Mouse (Mus musculus) limb, embryonic 11.5 days (tissue): ENCODE data around the gene Trim10. TPM values are rescaled to one million over a fixed set of nuclear protein-coding genes. Genes with fewer than 3 reads are reported as not detected.

Source experiments
- ATAC-seq: fragments of 200-750 bp; cut with Nextera tagmentation; 2 replicates; pipeline ENCODE4 v1.8.0; 2017; ENCODE audit warnings: low read depth; ENCODE audit not compliant: insufficient number of reproducible peaks, low FRiP score, low TSS enrichment
- DNase-seq: peaks from one replicate; pipeline ENCODE4 v3.0.0-alpha.2; 2015; ENCODE audit warnings: low spot score
- H3K27ac ChIP-seq: fragments of 300-500 bp; sonication (generic); replicated peaks from 2 replicates; pipeline ENCODE4 v1.5.1; 2014; ENCODE audit warnings: low read depth, mild to moderate bottlenecking, low read length
- H3K27me3 ChIP-seq: fragments of 300-500 bp; sonication (generic); 2 replicates; pipeline ENCODE4 v1.6.1; 2014; ENCODE audit warnings: mild to moderate bottlenecking, low read length, mixed read lengths; ENCODE audit not compliant: control insufficient read depth, insufficient read depth
- H3K36me3 ChIP-seq: fragments of 300-500 bp; sonication (generic); 2 replicates; pipeline ENCODE4 v1.6.1; 2014; ENCODE audit warnings: mild to moderate bottlenecking, low read length, moderate library complexity, mixed read lengths; ENCODE audit not compliant: control insufficient read depth, insufficient read depth
- H3K4me1 ChIP-seq: fragments of 300-500 bp; sonication (generic); 2 replicates; pipeline ENCODE4 v1.6.1; 2014; ENCODE audit warnings: low read length, mixed read lengths; ENCODE audit not compliant: control insufficient read depth, insufficient read depth
- H3K4me2 ChIP-seq: fragments of 300-500 bp; sonication (generic); 2 replicates; pipeline ENCODE4 v1.6.1; 2014; ENCODE audit warnings: low read depth, mild to moderate bottlenecking, moderate library complexity; ENCODE audit not compliant: severe bottlenecking
- H3K4me3 ChIP-seq: fragments of 300-500 bp; sonication (generic); 2 replicates; pipeline ENCODE4 v1.5.1; 2014; ENCODE audit warnings: low read depth, low read length
- H3K9ac ChIP-seq: fragments of 300-500 bp; sonication (generic); 2 replicates; pipeline ENCODE4 v1.6.1; 2014; ENCODE audit warnings: mild to moderate bottlenecking, low read length
- H3K9me3 ChIP-seq: fragments of 300-500 bp; sonication (generic); 2 replicates; pipeline ENCODE4 v1.6.1; 2016; ENCODE audit warnings: low read length; ENCODE audit not compliant: control insufficient read depth
- WGBS: fragments of 180-500 bp; shearing (Covaris S2); extraction: QIAGEN DNeasy Blood & Tissue Kit; methylation state at CpG from one replicate; pipeline ENCODE4 v1.1.7; 2014; 5-methylcytosine and 5-hydroxymethylcytosine counted together
- polyA plus RNA-seq: library from polyadenylated mRNA; unstranded; fragments of >200 nt; fragmentation: Nextera tagmentation; extraction: Ambion mirVana; gene quantifications from 2 replicates; pipeline ENCODE4 v1.2.1, GENCODE M21; 2014

Gene Trim10
- polyA plus RNA-seq, 1 experiment from 2014 or later = 6.0 TPM

DNA sequence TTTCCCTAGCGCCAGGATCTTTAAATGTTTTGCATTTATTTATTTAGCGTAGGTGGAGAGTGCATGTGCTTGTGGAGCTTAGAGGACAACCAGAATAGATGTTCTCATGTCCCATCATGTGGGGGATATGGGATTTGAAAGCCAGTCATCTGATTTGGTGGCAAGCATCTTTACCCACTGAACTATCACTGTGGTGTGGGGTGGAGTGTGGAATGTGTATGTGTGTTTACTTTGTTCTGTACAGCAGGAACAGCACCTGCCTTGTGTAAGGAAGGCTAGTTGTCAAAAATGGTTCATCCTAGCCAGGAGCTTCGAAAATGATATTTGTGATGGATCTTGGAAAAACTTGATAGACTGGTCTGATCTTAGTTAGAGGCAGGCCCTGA is 33.0 kb upstream of the Trim10 start:
- DNase-seq = no peak
- Histone ChIP-seq H3K36me3 (no peaks in the 10 kb centered on the region), H3K9me3 (no peaks in the 10 kb centered on the region), H3K27ac (peak overlapping the region; percentile 58; the same call in 1 of the 2 replicates), H3K9ac (no peak overlapping the region; the same call in 1 of the 2 replicates), H3K4me2 (peak overlapping the region; percentile 54), H3K27me3 (no peaks in the 10 kb centered on the region), H3K4me3 (peak overlapping the region; percentile 64), H3K4me1 (0 out of 2 replicates have a peak, but pooled peaks cover 3% of the 10 kb centered on the region)
- ATAC-seq = no peak
- WGBS = 19% methylated on average over 3 of the region's 3 CpGs

GRCm38 (mm10) chr17:36836874-36837647 is 32.3 kb upstream of the Trim10 start, which contains the start of gene Trim26:
Gene Trim26, plus strand, starts transcription at chr17:36837134.
- Histone ChIP-seq H3K9me3 (no peaks in the 10 kb centered on the region), H3K27ac (peak within 1 kb of the TSS; percentile 91), H3K36me3 (no peaks in the 10 kb centered on the region), H3K4me3 (peak within 1 kb of the TSS; percentile 64), H3K27me3 (no peaks in the 10 kb centered on the region), H3K4me2 (peak within 1 kb of the TSS; percentile 54), H3K4me1 (0 out of 2 replicates have a peak, but pooled peaks cover 3% of the 10 kb centered on the region), H3K9ac (peak within 1 kb of the TSS; percentile 85)
- peak; percentile 97 for DNase-seq
- under 1% methylated on average over 57 of the region's 58 CpGs for WGBS
- ATAC-seq = peak; percentile 98

GRCm38 (mm10) chr17:36839001-36839400 is 30.4 kb upstream of the Trim10 start:
- no peak for DNase-seq
- H3K9me3 ChIP-seq = no peaks in the 10 kb centered on the region
- no peak overlapping the region for H3K4me3 ChIP-seq
- no peak overlapping the region for H3K27ac ChIP-seq
- ATAC-seq = no peak
- no peaks in the 10 kb centered on the region for H3K36me3 ChIP-seq
- H3K27me3 ChIP-seq = no peaks in the 10 kb centered on the region
- 0 out of 2 replicates have a peak, but pooled peaks cover 3% of the 10 kb centered on the region for H3K4me1 ChIP-seq
- H3K9ac ChIP-seq = no peak overlapping the region
- H3K4me2 ChIP-seq = no peak overlapping the region
- 87% methylated on average over 5 of the region's 5 CpGs for WGBS

GRCm38 (mm10) chr17:36839931-36840330 is 29.4 kb upstream of the Trim10 start:
- ATAC-seq = no peak
- no peaks in the 10 kb centered on the region for H3K9me3 ChIP-seq
- H3K4me2 ChIP-seq = no peak overlapping the region
- 59% methylated on average over 3 of the region's 3 CpGs for WGBS
- no peak overlapping the region for H3K9ac ChIP-seq
- no peak overlapping the region for H3K4me3 ChIP-seq
- DNase-seq = no peak
- H3K27me3 ChIP-seq = no peaks in the 10 kb centered on the region
- no peak overlapping the region for H3K27ac ChIP-seq
- no peaks in the 10 kb centered on the region for H3K36me3 ChIP-seq
- H3K4me1 ChIP-seq = 0 out of 2 replicates have a peak, but pooled peaks cover 3% of the 10 kb centered on the region

DNA sequence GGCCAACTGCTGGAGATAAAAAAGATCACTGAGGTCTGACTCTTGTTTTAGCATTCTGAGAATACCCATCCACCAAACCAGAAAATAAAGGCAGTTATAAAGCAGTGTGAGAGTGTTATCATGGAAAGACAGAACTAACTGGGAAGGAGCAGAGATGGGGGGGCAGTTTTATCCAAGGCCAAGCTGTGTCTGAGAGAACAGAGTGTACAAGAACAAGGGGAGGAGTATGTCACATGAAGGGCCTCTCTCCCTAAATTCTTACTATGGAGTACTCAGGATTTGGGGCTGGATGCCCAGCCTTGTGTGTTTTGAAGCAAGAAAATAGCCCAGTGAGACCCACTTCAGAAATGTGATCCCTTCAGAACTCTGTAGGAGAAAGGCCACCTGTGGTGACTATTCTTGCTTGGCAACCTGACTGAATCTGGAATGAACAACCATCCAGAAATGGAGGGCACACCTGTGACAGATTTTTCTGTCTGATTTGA is 28.4 kb upstream of the Trim10 start:
- ATAC-seq (no peak), DNase-seq (no peak)
- Histone ChIP-seq H3K9ac (no peak overlapping the region), H3K27me3 (no peaks in the 10 kb centered on the region), H3K27ac (no peak overlapping the region), H3K4me1 (0 out of 2 replicates have a peak, but pooled peaks cover 2% of the 10 kb centered on the region), H3K4me3 (no peak overlapping the region), H3K9me3 (no peaks in the 10 kb centered on the region), H3K4me2 (no peak overlapping the region), H3K36me3 (no peaks in the 10 kb centered on the region)

- Histone ChIP-seq H3K9ac (no peak overlapping the region), H3K27ac (no peak overlapping the region), H3K4me2 (no peak overlapping the region), H3K9me3 (no peaks in the 10 kb centered on the region), H3K4me1 (no peaks in the 10 kb centered on the region), H3K4me3 (no peak overlapping the region), H3K27me3 (no peaks in the 10 kb centered on the region), H3K36me3 (no peaks in the 10 kb centered on the region)
- DNase-seq (no peak), ATAC-seq (no peak)
- 84% methylated on average over 7 of the region's 7 CpGs for WGBS
Observed at GRCm38 (mm10) chr17:36843696-36844095, 25.7 kb upstream of the Trim10 start.

GRCm38 (mm10) chr17:36844286-36844719 is 25.1 kb upstream of the Trim10 start:
- Histone ChIP-seq H3K36me3 (no peaks in the 10 kb centered on the region), H3K9me3 (no peaks in the 10 kb centered on the region), H3K27me3 (no peaks in the 10 kb centered on the region), H3K27ac (no peak overlapping the region), H3K4me3 (no peak overlapping the region), H3K9ac (no peak overlapping the region), H3K4me2 (no peak overlapping the region), H3K4me1 (no peaks in the 10 kb centered on the region)
- DNase-seq (no peak), ATAC-seq (no peak)

DNA sequence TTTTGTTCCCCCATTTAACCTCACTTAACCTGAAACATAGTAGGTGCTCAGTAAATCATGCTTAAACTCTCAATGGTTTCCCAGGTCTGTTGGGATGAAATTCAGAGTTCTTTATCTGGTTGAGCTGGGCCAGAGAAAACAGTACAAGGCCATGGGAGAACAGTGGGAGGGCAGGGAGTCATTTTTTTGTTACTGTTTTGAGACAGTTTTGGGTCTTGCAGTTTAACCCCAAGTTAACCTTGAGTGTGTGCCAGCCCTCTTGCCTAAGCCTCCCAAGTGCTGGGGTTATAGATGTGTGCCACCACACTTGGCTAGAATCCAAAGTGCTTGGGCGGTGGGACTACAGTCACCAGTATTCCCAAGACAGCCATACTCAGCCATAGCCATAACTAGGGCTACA is 24.6 kb upstream of the Trim10 start:
- 93% methylated on average over 1 of the region's 1 CpGs for WGBS
- Histone ChIP-seq H3K9ac (no peak overlapping the region), H3K36me3 (no peaks in the 10 kb centered on the region), H3K9me3 (no peaks in the 10 kb centered on the region), H3K27ac (no peak overlapping the region), H3K27me3 (no peaks in the 10 kb centered on the region), H3K4me3 (no peak overlapping the region), H3K4me2 (no peak overlapping the region), H3K4me1 (no peaks in the 10 kb centered on the region)
- ATAC-seq (no peak), DNase-seq (no peak)
